Mouse (Mus musculus) heart, embryonic 10.5 days (tissue): ENCODE results near the gene Pcp2. TPM values are rescaled to one million over a fixed set of nuclear protein-coding genes. Genes with fewer than 3 reads are reported as not detected.
"Not testable (repeated sequence)": the region's sequence is repeated elsewhere in the genome, so short reads cannot be mapped to it uniquely, and the experiment has no call there.

ENCODE experiments used
- DNase-seq: peaks from one replicate; pipeline ENCODE4 v3.0.0-alpha.2; 2017; ENCODE audit warnings: low spot score
- H3K27ac ChIP-seq: fragments of 300-500 bp; sonication (generic); 2 replicates; pipeline ENCODE4 v1.5.1; 2016; ENCODE audit warnings: mild to moderate bottlenecking
- H3K27me3 ChIP-seq: fragments of 300-500 bp; sonication (generic); 2 replicates; pipeline ENCODE4 v1.6.1; 2016; ENCODE audit warnings: mild to moderate bottlenecking; ENCODE audit not compliant: poor library complexity, insufficient read depth, severe bottlenecking
- H3K36me3 ChIP-seq: fragments of 300-500 bp; sonication (generic); 2 replicates; pipeline ENCODE4 v1.6.1; 2016; ENCODE audit warnings: mild to moderate bottlenecking, moderate library complexity
- H3K4me1 ChIP-seq: fragments of 300-500 bp; sonication (generic); 2 replicates; pipeline ENCODE4 v1.6.1; 2016; ENCODE audit warnings: mild to moderate bottlenecking
- H3K4me3 ChIP-seq: fragments of 300-500 bp; sonication (generic); 2 replicates; pipeline ENCODE4 v1.5.1; 2016; ENCODE audit warnings: mild to moderate bottlenecking, moderate library complexity
- H3K9me3 ChIP-seq: fragments of 300-500 bp; sonication (generic); 2 replicates; pipeline ENCODE4 v1.6.1; 2016; ENCODE audit warnings: mild to moderate bottlenecking, moderate library complexity
- WGBS: fragments of 180-500 bp; shearing (Covaris S2); methylation state at CpG from one replicate; pipeline ENCODE4 v1.1.7; 2016; 5-methylcytosine and 5-hydroxymethylcytosine counted together
- polyA plus RNA-seq: library from polyadenylated mRNA; unstranded; fragments of >200 nt; fragmentation: Nextera tagmentation; extraction: Ambion mirVana; gene quantifications from 2 replicates; pipeline ENCODE4 v1.2.1, GENCODE M21; 2016

Gene Pcp2
- polyA plus RNA-seq, 1 experiment from 2014 or later: not detected

DNA sequence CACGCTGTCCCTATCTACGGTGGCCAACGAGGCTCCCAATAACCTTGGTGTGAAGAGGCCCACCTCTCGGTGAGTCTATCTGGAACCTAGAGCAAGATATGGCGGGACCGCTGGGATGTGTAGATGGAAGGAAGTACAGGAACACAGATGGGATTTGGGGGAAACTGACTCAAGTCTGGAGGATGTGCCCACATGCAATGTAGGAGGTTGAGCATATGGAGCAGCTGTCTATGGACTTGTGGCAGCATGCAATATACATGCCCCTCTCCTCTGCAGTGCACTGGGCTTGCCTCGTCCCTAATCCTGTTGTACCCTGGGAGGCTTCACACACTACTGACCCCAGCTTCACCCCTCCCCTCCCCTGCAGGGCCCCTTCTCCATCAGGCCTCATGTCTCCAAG, 17.5 kb downstream of the Pcp2 start:
- Histone ChIP-seq H3K4me3 (no peak overlapping the region), H3K27ac (no peak overlapping the region), H3K36me3 (peaks cover 60% of the 10 kb centered on the region), H3K4me1 (0 out of 2 replicates have a peak, but pooled peaks cover 2% of the 10 kb centered on the region), H3K27me3 (no peaks in the 10 kb centered on the region), H3K9me3 (no peaks in the 10 kb centered on the region)
- WGBS: 96% methylated on average over 7 of the region's 7 CpGs
- no peak for DNase-seq

DNA sequence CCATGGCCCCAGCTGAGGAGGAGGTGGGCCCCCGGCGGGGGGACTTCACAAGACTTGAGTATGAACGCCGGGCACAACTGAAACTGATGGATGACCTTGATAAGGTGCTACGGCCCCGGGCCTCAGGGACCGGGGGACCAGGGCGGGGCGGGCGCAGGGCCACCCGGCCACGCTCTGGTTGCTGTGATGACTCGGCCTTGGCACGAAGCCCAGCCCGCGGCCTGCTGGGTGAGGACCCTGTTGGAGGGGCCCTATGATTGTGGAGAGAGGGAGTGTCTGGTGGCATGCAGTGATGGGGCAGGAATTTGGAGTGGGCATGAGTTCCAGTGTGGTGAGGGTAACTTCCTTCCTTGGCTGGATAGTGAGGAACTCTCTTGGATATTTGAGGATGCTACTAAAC, 18.8 kb downstream of the Pcp2 start:
- 85% methylated on average over 16 of the region's 16 CpGs for WGBS
- H3K27ac ChIP-seq: no peak overlapping the region
- no peaks in the 10 kb centered on the region for H3K27me3 ChIP-seq
- no peaks in the 10 kb centered on the region for H3K9me3 ChIP-seq
- no peak for DNase-seq
- 0 out of 2 replicates have a peak, but pooled peaks cover 2% of the 10 kb centered on the region for H3K4me1 ChIP-seq
- H3K4me3 ChIP-seq: no peak overlapping the region
- peaks cover 48% of the 10 kb centered on the region for H3K36me3 ChIP-seq

DNA sequence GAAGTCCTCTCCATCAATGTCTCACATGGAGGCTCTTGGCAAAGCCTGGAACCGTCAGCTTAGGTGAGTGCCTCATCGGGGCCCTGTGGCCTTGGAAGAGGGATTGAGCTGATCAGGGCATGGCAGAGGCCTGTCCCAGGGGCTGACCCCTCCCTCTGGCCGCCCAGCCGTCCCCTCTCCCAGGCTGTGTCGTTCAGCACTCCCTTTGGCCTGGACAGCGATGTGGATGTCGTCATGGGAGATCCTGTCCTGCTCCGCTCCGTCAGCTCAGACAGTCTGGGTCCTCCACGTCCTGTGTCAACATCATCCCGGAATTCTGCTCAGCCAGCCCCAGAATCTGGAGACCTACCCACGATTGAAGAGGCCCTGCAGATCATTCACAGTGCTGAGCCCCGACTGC, 21.9 kb downstream of the Pcp2 start:
- no peak overlapping the region for H3K27ac ChIP-seq
- peaks cover 16% of the 10 kb centered on the region for H3K36me3 ChIP-seq
- 66% methylated on average over 13 of the region's 13 CpGs for WGBS
- no peak overlapping the region for H3K4me3 ChIP-seq
- no peaks in the 10 kb centered on the region for H3K9me3 ChIP-seq
- peak; percentile 73 for DNase-seq
- no peaks in the 10 kb centered on the region for H3K27me3 ChIP-seq
- 0 out of 2 replicates have a peak, but pooled peaks cover 2% of the 10 kb centered on the region for H3K4me1 ChIP-seq

DNA sequence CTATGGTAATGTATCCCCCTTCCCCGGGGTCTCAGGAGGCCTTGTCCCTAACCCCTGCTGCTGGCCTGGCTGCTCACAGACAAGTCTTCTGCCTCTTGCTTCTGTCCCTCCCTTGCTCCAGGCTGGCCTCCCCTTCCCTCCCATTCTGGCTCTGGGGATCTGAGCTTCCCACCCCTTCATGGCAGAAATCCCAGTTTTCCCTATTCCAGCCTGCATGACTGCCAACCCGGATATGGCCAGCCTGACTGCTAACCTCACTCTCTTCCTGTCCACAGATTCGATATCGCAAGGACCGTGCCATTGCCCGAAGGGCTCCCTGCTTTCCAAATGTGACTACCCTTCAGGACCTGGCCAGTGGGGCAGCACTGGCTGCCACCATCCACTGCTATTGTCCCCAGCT, 24.9 kb downstream of the Pcp2 start:
- H3K4me3 ChIP-seq: no peak overlapping the region
- WGBS: 74% methylated on average over 6 of the region's 6 CpGs
- no peaks in the 10 kb centered on the region for H3K9me3 ChIP-seq
- DNase-seq: peak; percentile 65
- no peaks in the 10 kb centered on the region for H3K27me3 ChIP-seq
- H3K36me3 ChIP-seq: 0 out of 2 replicates have a peak, but pooled peaks cover 6% of the 10 kb centered on the region
- no peak overlapping the region for H3K27ac ChIP-seq
- H3K4me1 ChIP-seq: no peaks in the 10 kb centered on the region

DNA sequence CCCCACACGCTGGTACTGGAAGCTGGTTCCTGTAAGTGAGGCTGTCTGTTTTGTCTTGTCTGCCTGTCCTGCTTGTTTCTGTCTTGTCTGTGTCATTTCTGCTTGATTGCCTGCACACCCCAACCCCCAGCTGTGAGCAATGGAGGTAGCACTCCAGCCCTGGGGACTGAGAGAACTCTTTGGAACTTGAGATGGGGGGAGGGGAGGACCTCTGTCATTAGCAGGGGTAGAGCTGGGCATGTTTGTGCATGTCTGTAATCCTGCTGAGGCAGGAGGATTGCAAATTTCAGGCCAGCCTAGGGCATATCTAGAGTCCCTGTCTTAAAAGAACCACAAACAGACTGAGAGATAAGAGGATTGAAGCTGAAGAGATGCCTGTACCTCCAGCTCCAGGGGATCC, 26.1 kb downstream of the Pcp2 start:
- no peak for DNase-seq
- WGBS: 57% methylated on average over 1 of the region's 1 CpGs
- Histone ChIP-seq H3K27ac (no peak overlapping the region), H3K4me3 (no peak overlapping the region), H3K9me3 (no peaks in the 10 kb centered on the region), H3K27me3 (no peaks in the 10 kb centered on the region), H3K4me1 (no peaks in the 10 kb centered on the region), H3K36me3 (0 out of 2 replicates have a peak, but pooled peaks cover 1% of the 10 kb centered on the region)

DNA sequence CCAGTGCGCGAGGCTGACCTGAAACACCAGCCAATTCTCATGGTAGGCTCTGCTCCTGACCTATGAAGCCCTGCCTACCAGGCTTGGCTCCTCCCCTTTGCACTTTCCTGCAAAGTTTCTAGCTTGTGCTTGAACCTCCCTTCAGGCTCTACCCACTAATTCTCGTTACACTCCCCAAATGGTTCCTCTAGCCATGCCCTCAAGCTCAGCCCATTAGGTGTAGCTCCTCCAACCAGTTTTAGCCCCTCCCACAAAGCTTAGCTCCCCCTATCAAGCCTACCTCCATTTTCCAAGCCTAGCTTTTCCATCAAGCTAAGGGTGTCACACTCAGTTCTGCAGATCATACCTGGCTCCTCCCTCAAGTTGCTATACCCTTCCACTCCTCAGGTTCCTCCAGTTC, 27.3 kb downstream of the Pcp2 start:
- H3K9me3 ChIP-seq: no peaks in the 10 kb centered on the region
- DNase-seq: no peak
- H3K36me3 ChIP-seq: no peaks in the 10 kb centered on the region
- no peak overlapping the region for H3K27ac ChIP-seq
- H3K4me3 ChIP-seq: no peak overlapping the region
- 65% methylated on average over 3 of the region's 3 CpGs for WGBS
- H3K4me1 ChIP-seq: 0 out of 2 replicates have a peak, but pooled peaks cover 9% of the 10 kb centered on the region
- no peaks in the 10 kb centered on the region for H3K27me3 ChIP-seq

DNA sequence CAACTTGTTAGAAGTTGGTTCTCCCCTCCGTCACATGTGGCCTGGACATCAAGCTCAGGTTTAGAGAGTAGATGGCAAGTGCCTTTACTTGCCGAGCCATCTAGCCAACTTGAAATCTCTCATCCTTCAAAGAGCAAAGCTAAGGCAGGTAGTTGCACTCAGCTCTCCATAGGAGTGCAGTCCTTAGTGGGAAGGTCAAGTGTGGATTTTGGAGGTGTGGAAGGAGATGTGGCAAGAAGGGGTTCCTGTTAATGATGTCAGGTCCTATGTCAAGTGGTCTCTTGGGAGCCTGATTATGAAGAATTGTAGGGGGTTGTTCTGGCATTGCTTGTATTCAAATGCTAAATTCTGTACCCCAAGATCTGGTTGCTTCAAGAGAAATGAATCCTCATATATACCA, 30.9 kb downstream of the Pcp2 start:
- H3K4me1 ChIP-seq: 0 out of 2 replicates have a peak, but pooled peaks cover 9% of the 10 kb centered on the region
- no peaks in the 10 kb centered on the region for H3K9me3 ChIP-seq
- H3K36me3 ChIP-seq: no peaks in the 10 kb centered on the region
- no peak overlapping the region for H3K27ac ChIP-seq
- no peaks in the 10 kb centered on the region for H3K27me3 ChIP-seq
- 80% methylated on average over 2 of the region's 2 CpGs for WGBS
- H3K4me3 ChIP-seq: no peak overlapping the region
- DNase-seq: no peak

DNA sequence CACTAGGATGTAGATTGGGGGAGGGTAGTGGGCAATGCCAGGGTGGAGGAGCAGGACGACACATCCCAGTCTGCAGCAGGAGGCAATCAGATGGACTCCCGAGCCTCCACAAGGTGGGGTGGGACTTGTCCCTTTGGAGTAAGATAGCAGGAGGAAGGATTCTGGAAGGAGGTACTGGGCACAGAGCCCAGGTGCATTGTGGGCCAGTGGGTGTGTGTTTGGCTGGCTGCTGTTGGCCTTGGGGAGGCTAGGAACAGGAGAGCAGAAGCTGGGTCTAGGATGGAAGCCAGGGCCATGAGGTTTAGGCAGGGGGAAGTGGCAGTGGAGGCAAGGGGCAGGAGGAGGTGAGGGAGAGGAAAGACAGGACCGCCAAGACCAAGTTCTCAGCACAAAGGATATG, 31.9 kb downstream of the Pcp2 start:
- H3K4me3 ChIP-seq: no peak overlapping the region
- no peaks in the 10 kb centered on the region for H3K9me3 ChIP-seq
- H3K27ac ChIP-seq: no peak overlapping the region
- H3K36me3 ChIP-seq: no peaks in the 10 kb centered on the region
- no peak for DNase-seq
- H3K27me3 ChIP-seq: 0 out of 2 replicates have a peak, but pooled peaks cover 4% of the 10 kb centered on the region
- H3K4me1 ChIP-seq: 0 out of 2 replicates have a peak, but pooled peaks cover 9% of the 10 kb centered on the region
- 51% methylated on average over 3 of the region's 3 CpGs for WGBS

DNA sequence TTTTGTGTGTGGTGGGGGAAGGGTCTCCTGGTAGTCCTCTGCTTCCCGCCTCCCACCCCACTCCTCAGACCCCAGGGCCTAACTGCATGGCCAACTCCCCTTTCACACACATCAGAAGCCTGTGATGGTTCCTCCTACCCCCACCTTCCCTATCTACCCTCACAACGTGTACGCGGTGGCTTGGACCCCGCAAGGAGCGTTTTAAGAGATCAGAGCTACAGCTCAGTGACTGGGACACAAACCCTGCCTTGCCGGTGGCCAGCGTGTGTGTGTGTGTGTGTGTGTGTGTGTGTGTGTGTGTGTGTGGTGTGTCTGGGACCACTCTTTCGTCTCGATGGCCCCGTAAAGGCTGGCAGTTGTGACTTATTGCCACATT, 37.1 kb downstream of the Pcp2 start:
- H3K9me3 ChIP-seq: no peaks in the 10 kb centered on the region
- H3K4me1 ChIP-seq: peaks cover 7% of the 10 kb centered on the region
- 9% methylated on average over 11 of the region's 11 CpGs for WGBS
- H3K27ac ChIP-seq: peak overlapping the region; percentile 81
- H3K36me3 ChIP-seq: no peaks in the 10 kb centered on the region
- peaks cover 19% of the 10 kb centered on the region for H3K27me3 ChIP-seq
- DNase-seq: no peak
- peak overlapping the region; percentile 74 for H3K4me3 ChIP-seq

DNA sequence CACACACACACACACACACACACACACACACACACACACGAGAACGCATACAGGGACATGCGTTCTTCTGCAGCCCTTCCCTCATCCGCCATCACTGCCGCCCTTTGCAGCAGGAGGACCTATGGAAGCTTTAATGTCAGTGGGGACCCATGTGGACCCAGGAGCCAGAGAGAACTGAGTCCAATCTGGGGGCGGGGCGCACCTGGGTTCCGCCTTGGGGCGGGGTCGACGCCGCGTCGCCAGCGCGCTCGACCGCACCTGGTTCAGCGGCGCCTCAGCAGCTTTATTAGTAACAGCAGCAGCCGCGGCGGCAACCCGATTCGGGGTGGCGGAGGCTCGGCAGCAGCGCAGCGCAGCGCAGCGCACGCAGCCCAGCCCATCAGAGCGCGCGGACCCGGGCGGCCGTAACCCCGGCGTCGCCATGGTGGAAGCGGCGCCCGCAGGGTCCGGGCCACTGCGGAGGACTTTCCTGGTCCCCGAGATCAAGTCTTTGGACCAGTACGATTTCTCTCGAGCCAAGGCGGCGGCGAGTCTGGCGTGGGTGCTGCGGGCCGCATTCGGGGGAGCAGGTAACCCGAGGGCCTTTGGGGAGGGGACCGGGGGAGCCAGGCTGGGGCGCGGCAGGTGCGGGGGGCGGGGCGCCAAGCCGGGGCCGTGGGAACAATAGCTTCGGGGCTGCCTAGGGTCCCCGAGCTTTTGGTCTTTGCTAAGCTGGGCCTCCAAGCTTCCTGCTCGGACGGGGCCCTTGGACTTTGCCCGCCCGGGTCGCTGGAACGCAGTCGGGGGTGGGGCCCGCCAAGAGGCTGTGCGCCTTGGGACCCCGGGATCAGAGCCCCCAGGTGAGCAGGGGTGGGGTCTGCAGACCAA, 37.7 kb downstream of the Pcp2 start:
- peak overlapping the region; percentile 74 for H3K4me3 ChIP-seq
- peaks cover 19% of the 10 kb centered on the region for H3K27me3 ChIP-seq
- H3K9me3 ChIP-seq: no peaks in the 10 kb centered on the region
- H3K4me1 ChIP-seq: peaks cover 7% of the 10 kb centered on the region
- H3K36me3 ChIP-seq: no peaks in the 10 kb centered on the region
- DNase-seq: no peak
- H3K27ac ChIP-seq: peak overlapping the region; percentile 81
- WGBS: under 1% methylated on average over 77 of the region's 77 CpGs

DNA sequence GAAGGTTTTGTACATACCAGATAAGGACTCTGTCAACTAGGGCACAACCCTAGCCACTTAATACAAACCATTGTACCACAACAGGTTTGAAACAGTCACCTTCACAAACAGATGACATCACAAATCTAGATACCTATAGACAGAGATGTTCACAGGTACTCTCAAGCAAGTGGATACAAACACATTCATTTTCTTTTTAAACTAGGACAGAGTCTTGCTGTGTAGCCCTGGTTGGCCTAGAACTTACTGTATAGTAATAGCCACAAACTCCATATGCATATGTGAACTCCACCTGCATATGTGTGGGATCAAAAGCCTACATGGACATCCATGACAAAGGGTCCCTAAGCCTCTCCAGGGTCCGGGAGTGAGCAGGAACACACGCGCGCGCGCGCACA, 38.4 kb downstream of the Pcp2 start, which contains the start of gene Camsap3:
Camsap3 (plus strand) TSS at position 301 of the 398 bp plus-strand sequence.
- peak within 1 kb of the TSS; percentile 81 for H3K27ac ChIP-seq
- no peak for DNase-seq
- 6% methylated on average over 7 of the region's 7 CpGs for WGBS

DNA sequence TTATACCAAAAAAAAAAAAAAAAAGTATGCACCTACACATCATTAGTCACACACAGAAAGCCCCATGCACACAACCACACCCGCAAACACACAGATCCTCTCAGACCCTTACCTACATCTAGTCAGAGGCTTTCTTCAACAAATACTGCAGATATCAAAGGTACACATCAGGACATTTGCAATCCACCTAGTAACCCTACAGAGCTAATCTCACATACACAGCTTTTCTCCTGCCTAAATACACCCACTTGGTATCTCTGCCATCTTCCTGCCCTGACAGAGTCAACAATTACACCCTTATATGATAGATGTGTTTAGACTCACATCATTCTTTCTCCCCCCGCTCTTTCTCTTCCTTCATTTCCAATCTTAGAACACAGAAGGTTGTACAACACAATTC, 38.9 kb downstream of the Pcp2 start:
- DNase-seq: no peak
- Histone ChIP-seq H3K4me1 (peaks cover 7% of the 10 kb centered on the region), H3K4me3 (no peak overlapping the region), H3K27me3 (peaks cover 19% of the 10 kb centered on the region), H3K9me3 (no peaks in the 10 kb centered on the region), H3K27ac (no peak overlapping the region), H3K36me3 (no peaks in the 10 kb centered on the region)
- WGBS: 85% methylated on average over 2 of the region's 2 CpGs

More for the DNA sequence above, 38.4 kb downstream of the Pcp2 start, which contains the start of gene Camsap3:
- H3K27me3 ChIP-seq: peaks cover 19% of the 10 kb centered on the region
- H3K4me1 ChIP-seq: peaks cover 7% of the 10 kb centered on the region
- no peaks in the 10 kb centered on the region for H3K36me3 ChIP-seq
- peak within 1 kb of the TSS; percentile 74 for H3K4me3 ChIP-seq
- H3K9me3 ChIP-seq: no peaks in the 10 kb centered on the region

DNA sequence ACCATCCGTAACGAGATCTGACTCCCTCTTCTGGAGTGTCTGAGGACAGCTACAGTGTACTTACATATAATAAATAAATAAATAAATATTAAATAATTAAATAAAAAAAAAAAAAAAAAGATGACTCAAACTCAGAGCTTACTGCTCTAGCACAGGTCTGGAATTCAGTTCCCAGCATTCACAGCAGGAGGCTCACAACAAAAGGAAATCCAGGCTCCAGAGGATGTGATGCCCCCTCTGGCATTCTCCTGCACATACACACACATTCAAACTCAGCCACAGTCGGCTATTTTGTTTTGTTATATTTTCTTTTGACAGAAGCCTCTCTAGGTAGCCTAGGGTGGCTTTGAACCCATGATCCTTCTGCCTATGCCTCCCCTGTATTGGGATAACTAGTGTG, 43.4 kb downstream of the Pcp2 start:
- not testable (repeated sequence) for H3K36me3 ChIP-seq, H3K9me3 ChIP-seq, H3K27ac ChIP-seq, H3K4me1 ChIP-seq, DNase-seq, H3K4me3 ChIP-seq
- peaks cover 11% of the 10 kb centered on the region for H3K27me3 ChIP-seq
- 71% methylated on average over 2 of the region's 3 CpGs for WGBS
